Mouse (Mus musculus) hindbrain, embryonic 13.5 days (tissue): ENCODE results near the gene Gpr142. TPM values are rescaled to one million over a fixed set of nuclear protein-coding genes. Genes with fewer than 3 reads are reported as not detected.

Experiments used
- ATAC-seq: fragments of 200-750 bp; cut with Nextera tagmentation; 2 replicates; pipeline ENCODE4 v1.8.0; 2017; ENCODE audit warnings: moderate TSS enrichment; ENCODE audit not compliant: low FRiP score
- H3K27ac ChIP-seq: fragments of 300-500 bp; sonication (generic); 2 replicates; pipeline ENCODE4 v1.5.1; 2015; ENCODE audit warnings: inconsistent platforms, mild to moderate bottlenecking, moderate library complexity
- H3K27me3 ChIP-seq: fragments of 300-500 bp; sonication (generic); 2 replicates; pipeline ENCODE4 v1.6.1; 2015; ENCODE audit warnings: mild to moderate bottlenecking, inconsistent platforms
- H3K36me3 ChIP-seq: fragments of 300-500 bp; sonication (generic); 2 replicates; pipeline ENCODE4 v1.6.1; 2015; ENCODE audit warnings: mild to moderate bottlenecking, inconsistent platforms
- H3K4me1 ChIP-seq: fragments of 300-500 bp; sonication (generic); replicated peaks from 2 replicates; pipeline ENCODE4 v1.6.1; 2015; ENCODE audit warnings: inconsistent platforms
- H3K4me2 ChIP-seq: fragments of 300-500 bp; sonication (generic); 2 replicates; pipeline ENCODE4 v1.6.1; 2015; ENCODE audit warnings: inconsistent platforms, mild to moderate bottlenecking, moderate library complexity
- H3K4me3 ChIP-seq: fragments of 300-500 bp; sonication (generic); 2 replicates; pipeline ENCODE4 v1.5.1; 2015; ENCODE audit warnings: mild to moderate bottlenecking, inconsistent platforms
- H3K9ac ChIP-seq: fragments of 300-500 bp; sonication (generic); 2 replicates; pipeline ENCODE4 v1.6.1; 2015; ENCODE audit warnings: mild to moderate bottlenecking, inconsistent platforms
- H3K9me3 ChIP-seq: fragments of 300-500 bp; sonication (generic); 2 replicates; pipeline ENCODE4 v1.6.1; 2016; ENCODE audit warnings: inconsistent platforms
- WGBS: fragments of 180-500 bp; shearing (Covaris S2); methylation state at CpG from one replicate; pipeline ENCODE4 v1.1.7; 2015; 5-methylcytosine and 5-hydroxymethylcytosine counted together
- polyA plus RNA-seq: library from polyadenylated mRNA; unstranded; fragments of >200 nt; fragmentation: Nextera tagmentation; extraction: Ambion mirVana; gene quantifications from 2 replicates; pipeline ENCODE4 v1.2.1, GENCODE M21; 2015

Gene Gpr142
- polyA plus RNA-seq, 1 experiment from 2014 or later: not detected

- H3K27me3 ChIP-seq: peaks cover 73% of the 10 kb centered on the region
- H3K27ac ChIP-seq: no peak overlapping the region
- WGBS: 12% methylated on average over 5 of the region's 5 CpGs
- no peaks in the 10 kb centered on the region for H3K9me3 ChIP-seq
- H3K36me3 ChIP-seq: no peaks in the 10 kb centered on the region
- H3K4me1 ChIP-seq: peaks cover 45% of the 10 kb centered on the region
- no peak for ATAC-seq
- H3K4me3 ChIP-seq: peak overlapping the region; percentile 61; the same call in 1 of the 2 replicates
- H3K9ac ChIP-seq: peak overlapping the region; percentile 75; the same call in 1 of the 2 replicates
- peak overlapping the region; percentile 98 for H3K4me2 ChIP-seq
Observed at GRCm38 (mm10) chr11:114850066-114850451, 51.3 kb downstream of the Gpr142 start.

- H3K4me3 ChIP-seq: peak within 1 kb of the TSS; percentile 61
- no peaks in the 10 kb centered on the region for H3K9me3 ChIP-seq
- H3K4me1 ChIP-seq: peaks cover 45% of the 10 kb centered on the region
- H3K27me3 ChIP-seq: peaks cover 75% of the 10 kb centered on the region
- H3K4me2 ChIP-seq: peak within 1 kb of the TSS; percentile 98
- ATAC-seq: no peak
- under 1% methylated on average over 38 of the region's 43 CpGs for WGBS
- H3K27ac ChIP-seq: peak within 1 kb of the TSS; percentile 73
- H3K9ac ChIP-seq: peak within 1 kb of the TSS; percentile 75
- no peaks in the 10 kb centered on the region for H3K36me3 ChIP-seq
Observed at GRCm38 (mm10) chr11:114850452-114851268, 51.9 kb downstream of the Gpr142 start, which contains the start of gene Gprc5c. Gene Gprc5c (plus strand): TSS chr11:114851152.

- Histone ChIP-seq H3K27me3 (peaks cover 75% of the 10 kb centered on the region), H3K9me3 (no peaks in the 10 kb centered on the region), H3K9ac (peak overlapping the region; percentile 75), H3K4me1 (peaks cover 45% of the 10 kb centered on the region), H3K4me2 (peak overlapping the region; percentile 98), H3K27ac (peak overlapping the region; percentile 62), H3K4me3 (peak overlapping the region; percentile 61), H3K36me3 (no peaks in the 10 kb centered on the region)
- under 1% methylated on average over 27 of the region's 27 CpGs for WGBS
- peak; percentile 65 for ATAC-seq
Observed at GRCm38 (mm10) chr11:114851269-114851607, 52.5 kb downstream of the Gpr142 start.

- peak overlapping the region; percentile 98 for H3K4me2 ChIP-seq
- H3K27me3 ChIP-seq: peaks cover 75% of the 10 kb centered on the region
- H3K9ac ChIP-seq: peak overlapping the region; percentile 75
- ATAC-seq: peak; percentile 85
- H3K4me1 ChIP-seq: peaks cover 42% of the 10 kb centered on the region
- under 1% methylated on average over 62 of the region's 65 CpGs for WGBS
- no peaks in the 10 kb centered on the region for H3K36me3 ChIP-seq
- peak overlapping the region; percentile 73 for H3K27ac ChIP-seq
- H3K4me3 ChIP-seq: peak overlapping the region; percentile 61
- H3K9me3 ChIP-seq: no peaks in the 10 kb centered on the region
Observed at GRCm38 (mm10) chr11:114851608-114852310, 53.0 kb downstream of the Gpr142 start.

GRCm38 (mm10) chr11:114852311-114853173 lies 53.8 kb downstream of the Gpr142 start:
- Histone ChIP-seq H3K9ac (peak overlapping the region; percentile 75), H3K27ac (peak overlapping the region; percentile 73), H3K9me3 (no peaks in the 10 kb centered on the region), H3K4me1 (peaks cover 42% of the 10 kb centered on the region), H3K27me3 (peaks cover 73% of the 10 kb centered on the region), H3K4me2 (peak overlapping the region; percentile 98), H3K36me3 (no peaks in the 10 kb centered on the region), H3K4me3 (peak overlapping the region; percentile 61)
- ATAC-seq: peak; percentile 9; the same call in 1 of the 2 replicates
- WGBS: 1% methylated on average over 40 of the region's 40 CpGs

GRCm38 (mm10) chr11:114853174-114853838 lies 54.6 kb downstream of the Gpr142 start:
- Histone ChIP-seq H3K4me2 (peak overlapping the region; percentile 98), H3K9me3 (no peaks in the 10 kb centered on the region), H3K27me3 (peaks cover 68% of the 10 kb centered on the region), H3K4me1 (peaks cover 42% of the 10 kb centered on the region), H3K36me3 (no peaks in the 10 kb centered on the region), H3K9ac (peak overlapping the region; percentile 35; the same call in 1 of the 2 replicates), H3K27ac (no peak overlapping the region), H3K4me3 (peak overlapping the region; percentile 61)
- no peak for ATAC-seq
- WGBS: 18% methylated on average over 7 of the region's 7 CpGs

- no peak overlapping the region for H3K9ac ChIP-seq
- H3K27ac ChIP-seq: no peak overlapping the region
- H3K4me2 ChIP-seq: no peak overlapping the region
- H3K27me3 ChIP-seq: peaks cover 57% of the 10 kb centered on the region
- H3K4me1 ChIP-seq: peaks cover 39% of the 10 kb centered on the region
- 89% methylated on average over 6 of the region's 6 CpGs for WGBS
- no peaks in the 10 kb centered on the region for H3K36me3 ChIP-seq
- no peaks in the 10 kb centered on the region for H3K9me3 ChIP-seq
- H3K4me3 ChIP-seq: no peak overlapping the region
- ATAC-seq: no peak
Observed at GRCm38 (mm10) chr11:114854581-114854980, 55.9 kb downstream of the Gpr142 start.

- H3K4me3 ChIP-seq: no peak overlapping the region
- no peaks in the 10 kb centered on the region for H3K36me3 ChIP-seq
- H3K27ac ChIP-seq: no peak overlapping the region
- H3K9ac ChIP-seq: no peak overlapping the region
- H3K27me3 ChIP-seq: peaks cover 41% of the 10 kb centered on the region
- WGBS: 78% methylated on average over 5 of the region's 5 CpGs
- H3K4me2 ChIP-seq: no peak overlapping the region
- peaks cover 24% of the 10 kb centered on the region for H3K4me1 ChIP-seq
- ATAC-seq: no peak
- H3K9me3 ChIP-seq: no peaks in the 10 kb centered on the region
Observed at GRCm38 (mm10) chr11:114856125-114856524, 57.4 kb downstream of the Gpr142 start.

Other genes with a start within 250 kb of the Gpr142 start
- 809 and 885 TPM in 2 replicates for gene Rpl38, start 130.4 kb upstream of the Gpr142 start, polyA plus RNA-seq
- gene Ttyh2, start 123.5 kb upstream of the Gpr142 start, polyA plus RNA-seq: 33.0 and 33.9 TPM in 2 replicates
- 2.9 and 3.8 TPM in 2 replicates for gene Dnaic2, start 71.5 kb upstream of the Gpr142 start, polyA plus RNA-seq
- 1.2 and 1.3 TPM in 2 replicates for gene Kif19a, start 33.5 kb upstream of the Gpr142 start, polyA plus RNA-seq
- 21.4 and 22.3 TPM in 2 replicates for gene Btbd17, start 3.0 kb upstream of the Gpr142 start, polyA plus RNA-seq
- gene Gprc5c, start 52.2 kb downstream of the Gpr142 start, polyA plus RNA-seq: 9.9 and 11.9 TPM in 2 replicates
- gene Cd300a, start 91.1 kb downstream of the Gpr142 start, polyA plus RNA-seq: 0.69 and 1.2 TPM in 2 replicates
- not detected in 2 replicates for gene Cd300lb, start 135.5 kb downstream of the Gpr142 start, polyA plus RNA-seq
- not detected in 2 replicates for gene Cd300c, start 170.2 kb downstream of the Gpr142 start, polyA plus RNA-seq
- gene Cd300ld, start 191.0 kb downstream of the Gpr142 start, polyA plus RNA-seq: 0.06 TPM in 1 of 2 replicates, not detected in the other
- gene Cd300c2, start 203.0 kb downstream of the Gpr142 start, polyA plus RNA-seq: 0.96 and 2.0 TPM in 2 replicates
- not detected in 2 replicates for gene Cd300ld2, start 217.3 kb downstream of the Gpr142 start, polyA plus RNA-seq
- not detected in 2 replicates for gene Cd300ld4, start 228.1 kb downstream of the Gpr142 start, polyA plus RNA-seq
- gene Cd300ld5, start 238.8 kb downstream of the Gpr142 start, polyA plus RNA-seq: not detected in 2 replicates
- not detected in 2 replicates for gene Cd300ld3, start 249.5 kb downstream of the Gpr142 start, polyA plus RNA-seq